Mouse (Mus musculus) liver, embryonic 14.5 days (tissue): ENCODE measurements at regions not wholly inside any gene's neighbourhood (a gene's known extent, or its start where the extent isn't known, plus 50 kb on each side); places are given as distances from the start of the nearest gene placed in this dataset.

Experiments
- CTCF ChIP-seq: IDR thresholded peaks from 2 replicates; pipeline ENCODE4 v1.5.1; 2016; ENCODE audit warnings: antibody characterized with exemption, low read depth, control low read depth
- EP300 ChIP-seq: IDR thresholded peaks from 2 replicates; pipeline ENCODE4 v1.6.1; 2016; ENCODE audit warnings: antibody characterized with exemption, low read depth

- no peak for TF ChIP-seq CTCF
- no peak for TF ChIP-seq EP300
Observed at GRCm38 (mm10) chr2:133496389-133496788, 55.6 kb upstream of the Bmp2 start.
